Mouse (Mus musculus) activated CD4-positive, CD25-positive, alpha-beta regulatory T cell, adult 4 months (primary cell): Measurements from ENCODE around the gene a. TPM values are rescaled to one million over a fixed set of nuclear protein-coding genes. Genes with fewer than 3 reads are reported as not detected.
A peak's percentile ranks its signal among the peaks of the same experiment; 100 is the strongest.

Experiments
- ATAC-seq: one replicate; pipeline ENCODE4 v1.8.0; 2017
- polyA plus RNA-seq, 2 experiments: library from polyadenylated mRNA; unstranded; fragments of 100-300 nt; shearing (Covaris generic); gene quantifications; one replicate each; pipeline ENCODE4 v1.2.1; 2017

a gene
- polyA plus RNA-seq, 2 experiments from 2014 or later: not detected

GRCm38 (mm10) chr2:154785284-154785683 is 5.9 kb upstream of the a start:
- ATAC-seq: no peak

- no peak for ATAC-seq
These were observed 5.0 kb upstream of the a start for GRCm38 (mm10) chr2:154786187-154786586.

- ATAC-seq: no peak
These were observed 4.4 kb upstream of the a start for GRCm38 (mm10) chr2:154786776-154787175.

GRCm38 (mm10) chr2:154789381-154789780 is 1.8 kb upstream of the a start:
- ATAC-seq: no peak

GRCm38 (mm10) chr2:154789977-154790655 is 1.1 kb upstream of the a start:
- ATAC-seq: no peak

- ATAC-seq: peak; percentile 15
These were observed 750 bp downstream of the a start for GRCm38 (mm10) chr2:154791661-154792642.

- ATAC-seq: no peak
These were observed 12.2 kb downstream of the a start for GRCm38 (mm10) chr2:154803372-154803771.

- ATAC-seq: no peak
These were observed 12.6 kb downstream of the a start for GRCm38 (mm10) chr2:154803845-154804244.

- ATAC-seq: no peak
These were observed 16.5 kb downstream of the a start for GRCm38 (mm10) chr2:154807689-154808088.

- no peak for ATAC-seq
These were observed 18.0 kb downstream of the a start for GRCm38 (mm10) chr2:154809107-154809762.

- no peak for ATAC-seq
These were observed 19.6 kb downstream of the a start for GRCm38 (mm10) chr2:154810821-154811220.

GRCm38 (mm10) chr2:154813426-154813825 is 22.2 kb downstream of the a start:
- ATAC-seq: no peak

- ATAC-seq: no peak
These were observed 25.9 kb downstream of the a start for GRCm38 (mm10) chr2:154817089-154817488.

GRCm38 (mm10) chr2:154817788-154818187 is 26.6 kb downstream of the a start:
- no peak for ATAC-seq

- no peak for ATAC-seq
These were observed 27.4 kb downstream of the a start for GRCm38 (mm10) chr2:154818599-154818998.

GRCm38 (mm10) chr2:154820346-154820745 is 29.1 kb downstream of the a start:
- no peak for ATAC-seq

GRCm38 (mm10) chr2:154826054-154826538 is 34.9 kb downstream of the a start:
- ATAC-seq: peak; percentile 58

- no peak for ATAC-seq
These were observed 36.3 kb downstream of the a start for GRCm38 (mm10) chr2:154827521-154827920.

- no peak for ATAC-seq
These were observed 41.3 kb downstream of the a start for GRCm38 (mm10) chr2:154832471-154832870.

- no peak for ATAC-seq
These were observed 43.1 kb downstream of the a start for GRCm38 (mm10) chr2:154834149-154834865.

- peak; percentile 43 for ATAC-seq
These were observed 45.3 kb downstream of the a start for GRCm38 (mm10) chr2:154836537-154836936.

- no peak for ATAC-seq
These were observed 56.9 kb downstream of the a start for GRCm38 (mm10) chr2:154848086-154848485.
